Mouse (Mus musculus): Measurements from ENCODE around the gene Jmjd1c.

- TF ChIP-seq CTCF (IDR thresholded peaks at IDR 0.05; ENCODE audit: borderline replicate concordance, extremely low read depth, insufficient read depth, insufficient read length) (no peak), POLR2A (IDR thresholded peaks at IDR 0.05; ENCODE audit: borderline replicate concordance, extremely low read depth, insufficient read depth, insufficient read length, poor library complexity, severe bottlenecking) (no peak)
Observed at GRCm38 (mm10) chr10:67079030-67079429, 16.9 kb upstream of the Jmjd1c start.

Measured in brain, embryonic 14.5 days (tissue).